Mouse (Mus musculus) limb, embryonic 11.5 days (tissue): ENCODE measurements around the gene Ttn. TPM values are rescaled to one million over a fixed set of nuclear protein-coding genes. Genes with fewer than 3 reads are reported as not detected.

Source experiments
- ATAC-seq: fragments of 200-750 bp; cut with Nextera tagmentation; 2 replicates; pipeline ENCODE4 v1.8.0; 2017; ENCODE audit warnings: low read depth; ENCODE audit not compliant: insufficient number of reproducible peaks, low FRiP score, low TSS enrichment
- DNase-seq: peaks from one replicate; pipeline ENCODE4 v3.0.0-alpha.2; 2015; ENCODE audit warnings: low spot score
- H3K27ac ChIP-seq: fragments of 300-500 bp; sonication (generic); replicated peaks from 2 replicates; pipeline ENCODE4 v1.5.1; 2014; ENCODE audit warnings: low read depth, mild to moderate bottlenecking, low read length
- H3K27me3 ChIP-seq: fragments of 300-500 bp; sonication (generic); 2 replicates; pipeline ENCODE4 v1.6.1; 2014; ENCODE audit warnings: mild to moderate bottlenecking, low read length, mixed read lengths; ENCODE audit not compliant: control insufficient read depth, insufficient read depth
- H3K36me3 ChIP-seq: fragments of 300-500 bp; sonication (generic); 2 replicates; pipeline ENCODE4 v1.6.1; 2014; ENCODE audit warnings: mild to moderate bottlenecking, low read length, moderate library complexity, mixed read lengths; ENCODE audit not compliant: control insufficient read depth, insufficient read depth
- H3K4me1 ChIP-seq: fragments of 300-500 bp; sonication (generic); 2 replicates; pipeline ENCODE4 v1.6.1; 2014; ENCODE audit warnings: low read length, mixed read lengths; ENCODE audit not compliant: control insufficient read depth, insufficient read depth
- H3K4me2 ChIP-seq: fragments of 300-500 bp; sonication (generic); 2 replicates; pipeline ENCODE4 v1.6.1; 2014; ENCODE audit warnings: low read depth, mild to moderate bottlenecking, moderate library complexity; ENCODE audit not compliant: severe bottlenecking
- H3K4me3 ChIP-seq: fragments of 300-500 bp; sonication (generic); 2 replicates; pipeline ENCODE4 v1.5.1; 2014; ENCODE audit warnings: low read depth, low read length
- H3K9ac ChIP-seq: fragments of 300-500 bp; sonication (generic); 2 replicates; pipeline ENCODE4 v1.6.1; 2014; ENCODE audit warnings: mild to moderate bottlenecking, low read length
- H3K9me3 ChIP-seq: fragments of 300-500 bp; sonication (generic); 2 replicates; pipeline ENCODE4 v1.6.1; 2016; ENCODE audit warnings: low read length; ENCODE audit not compliant: control insufficient read depth
- WGBS: fragments of 180-500 bp; shearing (Covaris S2); extraction: QIAGEN DNeasy Blood & Tissue Kit; methylation state at CpG from one replicate; pipeline ENCODE4 v1.1.7; 2014; 5-methylcytosine and 5-hydroxymethylcytosine counted together
- polyA plus RNA-seq: library from polyadenylated mRNA; unstranded; fragments of >200 nt; fragmentation: Nextera tagmentation; extraction: Ambion mirVana; gene quantifications from 2 replicates; pipeline ENCODE4 v1.2.1, GENCODE M21; 2014

Ttn gene
- polyA plus RNA-seq, 1 experiment from 2014 or later, result 7.1 TPM

GRCm38 (mm10) chr2:76992493-76993201 is 10.3 kb upstream of the Ttn start:
- ATAC-seq, result peak; percentile 78; the same call in 1 of the 2 replicates

GRCm38 (mm10) chr2:76987317-76987716 is 5.0 kb upstream of the Ttn start:
- Histone ChIP-seq H3K36me3 (no peaks in the 10 kb centered on the region), H3K4me1 (no peaks in the 10 kb centered on the region), H3K9me3 (no peaks in the 10 kb centered on the region), H3K27ac (no peak overlapping the region), H3K4me2 (no peak overlapping the region), H3K9ac (no peak overlapping the region), H3K4me3 (no peak overlapping the region), H3K27me3 (no peaks in the 10 kb centered on the region)
- whole genome bisulfite sequencing, result 94% methylated on average over 4 of the region's 4 CpGs
- ATAC-seq, result no peak
- DNase-seq, result no peak

More at GRCm38 (mm10) chr2:76992493-76993201, 10.3 kb upstream of the Ttn start:
- Histone ChIP-seq H3K9me3 (no peaks in the 10 kb centered on the region), H3K27ac (no peak overlapping the region), H3K36me3 (no peaks in the 10 kb centered on the region), H3K9ac (no peak overlapping the region), H3K4me3 (no peak overlapping the region), H3K4me2 (no peak overlapping the region), H3K4me1 (no peaks in the 10 kb centered on the region), H3K27me3 (no peaks in the 10 kb centered on the region)
- 42% methylated on average over 5 of the region's 5 CpGs for WGBS
- DNase-seq, result no peak

GRCm38 (mm10) chr2:76984384-76984783 is 2.0 kb upstream of the Ttn start:
- Histone ChIP-seq H3K9ac (no peak overlapping the region), H3K9me3 (no peaks in the 10 kb centered on the region), H3K4me3 (no peak overlapping the region), H3K4me2 (no peak overlapping the region), H3K4me1 (no peaks in the 10 kb centered on the region), H3K36me3 (no peaks in the 10 kb centered on the region), H3K27ac (no peak overlapping the region), H3K27me3 (no peaks in the 10 kb centered on the region)
- DNase-seq (no peak), ATAC-seq (no peak)
- 88% methylated on average over 5 of the region's 5 CpGs for WGBS

- H3K4me3 ChIP-seq, result no peak overlapping the region
- H3K4me1 ChIP-seq, result no peaks in the 10 kb centered on the region
- 39% methylated on average over 5 of the region's 5 CpGs for WGBS
- DNase-seq, result no peak
- no peaks in the 10 kb centered on the region for H3K36me3 ChIP-seq
- no peaks in the 10 kb centered on the region for H3K27me3 ChIP-seq
- no peaks in the 10 kb centered on the region for H3K9me3 ChIP-seq
- ATAC-seq, result no peak
- H3K27ac ChIP-seq, result no peak overlapping the region
- H3K9ac ChIP-seq, result no peak overlapping the region
- no peak overlapping the region for H3K4me2 ChIP-seq
These were observed 1.3 kb upstream of the Ttn start for GRCm38 (mm10) chr2:76983601-76984000.

- Histone ChIP-seq H3K9me3 (no peaks in the 10 kb centered on the region), H3K27ac (no peak overlapping the region), H3K36me3 (no peaks in the 10 kb centered on the region), H3K4me3 (no peak overlapping the region), H3K27me3 (no peaks in the 10 kb centered on the region), H3K4me2 (no peak overlapping the region), H3K4me1 (no peaks in the 10 kb centered on the region), H3K9ac (no peak overlapping the region)
- ATAC-seq (no peak), DNase-seq (no peak)
- 81% methylated on average over 5 of the region's 5 CpGs for WGBS
These were observed 630 bp downstream of the Ttn start for GRCm38 (mm10) chr2:76981717-76982116.

- Histone ChIP-seq H3K27ac (no peak overlapping the region), H3K4me1 (no peaks in the 10 kb centered on the region), H3K4me3 (no peak overlapping the region), H3K4me2 (no peak overlapping the region), H3K9ac (no peak overlapping the region), H3K36me3 (no peaks in the 10 kb centered on the region), H3K27me3 (no peaks in the 10 kb centered on the region), H3K9me3 (no peaks in the 10 kb centered on the region)
- ATAC-seq (no peak), DNase-seq (peak; percentile 28)
- 51% methylated on average over 9 of the region's 9 CpGs for WGBS
These were observed 2.2 kb downstream of the Ttn start for GRCm38 (mm10) chr2:76980146-76980545.

GRCm38 (mm10) chr2:76977650-76978049 is 4.7 kb downstream of the Ttn start:
- no peaks in the 10 kb centered on the region for H3K4me1 ChIP-seq
- WGBS, result 77% methylated on average over 6 of the region's 6 CpGs
- no peaks in the 10 kb centered on the region for H3K36me3 ChIP-seq
- no peaks in the 10 kb centered on the region for H3K27me3 ChIP-seq
- DNase-seq (no peak), ATAC-seq (no peak)
- H3K9me3 ChIP-seq, result no peaks in the 10 kb centered on the region
- no peak overlapping the region for H3K27ac ChIP-seq
- no peak overlapping the region for H3K9ac ChIP-seq
- no peak overlapping the region for H3K4me3 ChIP-seq
- no peak overlapping the region for H3K4me2 ChIP-seq

- ATAC-seq, result no peak
- H3K9ac ChIP-seq, result no peak overlapping the region
- no peak overlapping the region for H3K4me2 ChIP-seq
- 79% methylated on average over 4 of the region's 4 CpGs for WGBS
- DNase-seq, result no peak
- no peaks in the 10 kb centered on the region for H3K36me3 ChIP-seq
- H3K27ac ChIP-seq, result no peak overlapping the region
- no peak overlapping the region for H3K4me3 ChIP-seq
- H3K27me3 ChIP-seq, result no peaks in the 10 kb centered on the region
- H3K4me1 ChIP-seq, result no peaks in the 10 kb centered on the region
- H3K9me3 ChIP-seq, result no peaks in the 10 kb centered on the region
These were observed 10.3 kb downstream of the Ttn start for GRCm38 (mm10) chr2:76972051-76972450.

GRCm38 (mm10) chr2:76971069-76971468 is 11.3 kb downstream of the Ttn start:
- ATAC-seq (no peak), DNase-seq (no peak)
- WGBS, result 66% methylated on average over 5 of the region's 5 CpGs
- no peaks in the 10 kb centered on the region for H3K4me1 ChIP-seq
- H3K36me3 ChIP-seq, result no peaks in the 10 kb centered on the region
- no peak overlapping the region for H3K9ac ChIP-seq
- H3K27me3 ChIP-seq, result no peaks in the 10 kb centered on the region
- H3K4me3 ChIP-seq, result no peak overlapping the region
- H3K4me2 ChIP-seq, result no peak overlapping the region
- no peaks in the 10 kb centered on the region for H3K9me3 ChIP-seq
- H3K27ac ChIP-seq, result no peak overlapping the region
